In the genomic region with DNA sequence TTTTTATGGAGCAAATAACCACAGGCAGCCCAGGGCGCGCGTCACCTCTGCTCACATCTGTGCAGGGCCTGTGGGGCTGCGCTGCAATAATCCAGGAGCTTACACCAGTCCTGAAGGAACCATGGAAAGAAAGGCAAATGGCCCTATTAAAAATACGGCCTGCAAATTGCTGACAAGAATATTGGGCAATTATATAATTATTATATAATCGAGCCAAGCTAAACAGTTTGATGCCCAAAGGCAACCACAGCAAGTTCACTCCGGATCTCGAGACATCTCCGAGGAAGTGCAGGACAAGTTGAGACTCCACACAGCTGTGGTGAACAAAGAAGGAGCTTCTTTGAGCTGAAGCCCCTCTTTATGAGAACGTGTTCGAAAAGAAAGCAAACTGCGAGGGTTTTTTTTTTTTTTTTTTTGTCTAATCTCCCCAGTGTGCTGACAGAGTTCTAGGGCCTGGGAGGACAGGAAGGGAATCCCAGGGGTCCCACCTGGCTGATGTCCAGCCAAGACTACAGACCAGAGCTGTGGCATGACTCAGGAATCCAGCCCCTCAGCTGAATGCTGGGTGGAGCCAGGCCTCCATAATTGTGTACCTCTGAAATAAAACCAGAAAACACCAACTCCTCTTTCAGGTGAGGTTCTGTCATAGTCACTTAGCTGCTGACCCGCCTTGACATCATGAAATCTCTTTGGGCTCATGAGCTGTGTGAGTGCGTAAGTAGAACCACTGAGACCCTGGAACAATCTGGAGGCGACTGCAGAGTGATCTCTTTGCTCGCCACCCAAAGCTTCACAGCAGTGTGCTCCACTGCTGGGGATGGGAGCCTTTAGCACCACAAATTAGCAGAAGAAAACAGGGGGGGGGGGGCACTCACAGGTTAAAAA, we compare ENCODE assay signal across 9 mouse cellular contexts. TPM values are rescaled to one million over a fixed set of nuclear protein-coding genes. Genes with fewer than 3 reads are reported as not detected.
DNase-seq lines count a peak whose midpoint lies in the region; ATAC-seq and TF ChIP-seq lines count a peak whose summit lies in the region.
"Had no signal": no experiment of that assay in that cellular context is flagged by ENCODE, and none has a peak within 500 bp of the region (broad histone marks: within the 10 kb centered on the region; RNA-seq: fewer than 3 reads in every experiment).

No protein-coding gene starts in this region.

- no peak overlapping the region for H3K4me3 ChIP-seq in liver, embryonic 11.5 days (ENCODE audit: low read depth, low read length)
- no peak overlapping the region for H3K4me3 ChIP-seq in liver, postnatal 0 days (ENCODE audit: low read depth, low read length)
- no peak overlapping the region for H3K4me3 ChIP-seq in embryonic facial prominence, embryonic 15.5 days (replicated peaks)
- no peak overlapping the region for H3K4me3 ChIP-seq in hindbrain, postnatal 0 days (ENCODE audit: low read length)
- no peak overlapping the region for H3K4me3 ChIP-seq in myocyte
- H3K4me3 ChIP-seq: megakaryocyte, embryonic 14.5 days had no signal

- H3ac ChIP-seq in myocyte (ENCODE audit: control insufficient read depth, insufficient read length) = no peak overlapping the region

- peak overlapping the region; percentile 34; the same call in 1 of the 2 replicates for H3K27ac ChIP-seq in liver, embryonic 11.5 days (ENCODE audit: low read depth, low read length)
- no peak overlapping the region for H3K27ac ChIP-seq in liver, postnatal 0 days (ENCODE audit: low read depth)
- H3K27ac ChIP-seq in embryonic facial prominence, embryonic 15.5 days (replicated peaks) = peak overlapping the region; percentile 75
- H3K27ac ChIP-seq in hindbrain, postnatal 0 days = peak overlapping the region; percentile 0; the same call in 1 of the 2 replicates

- peaks cover 70% of the 10 kb centered on the region for H3K4me1 ChIP-seq in liver, embryonic 11.5 days (replicated peaks; ENCODE audit: control insufficient read depth, insufficient read depth, low read length)
- H3K4me1 ChIP-seq in liver, postnatal 0 days (ENCODE audit: insufficient read depth) = peaks cover 14% of the 10 kb centered on the region
- H3K4me1 ChIP-seq in embryonic facial prominence, embryonic 15.5 days = peaks cover 43% of the 10 kb centered on the region
- no peaks in the 10 kb centered on the region; the same call in 1 of the 2 replicates for H3K4me1 ChIP-seq in hindbrain, postnatal 0 days (ENCODE audit: insufficient read depth, low read length)

- no peaks in the 10 kb centered on the region for H3K27me3 ChIP-seq in liver, embryonic 11.5 days (replicated peaks; ENCODE audit: control insufficient read depth, insufficient read depth, low read length)
- no peaks in the 10 kb centered on the region for H3K27me3 ChIP-seq in liver, postnatal 0 days (ENCODE audit: insufficient read depth, low read length)
- H3K27me3 ChIP-seq in embryonic facial prominence, embryonic 15.5 days = no peaks in the 10 kb centered on the region
- peaks cover 5% of the 10 kb centered on the region for H3K27me3 ChIP-seq in hindbrain, postnatal 0 days (ENCODE audit: insufficient read depth, low read length)
- peaks cover 7% of the 10 kb centered on the region for H3K27me3 ChIP-seq in myocyte (ENCODE audit: control insufficient read depth, insufficient read depth, insufficient read length)

- TF ChIP-seq EP300 in liver, postnatal 0 days (IDR thresholded peaks at IDR 0.05; ENCODE audit: low read depth) = no peak

- ATAC-seq in liver, embryonic 11.5 days (replicated peaks; ENCODE audit: low FRiP score) = no peak
- ATAC-seq in liver, postnatal 0 days = no peak
- ATAC-seq in embryonic facial prominence, embryonic 15.5 days (ENCODE audit: insufficient number of reproducible peaks, low FRiP score, low TSS enrichment, low read depth) = no peak
- ATAC-seq in hindbrain, postnatal 0 days = peak; percentile 38; the same call in 1 of the 2 replicates

- no peak overlapping the region for H3K9ac ChIP-seq in liver, embryonic 11.5 days (ENCODE audit: low read depth, low read length)
- H3K9ac ChIP-seq in liver, postnatal 0 days (replicated peaks) = no peak overlapping the region
- H3K9ac ChIP-seq in embryonic facial prominence, embryonic 15.5 days = no peak overlapping the region
- H3K9ac ChIP-seq in hindbrain, postnatal 0 days (replicated peaks; ENCODE audit: low read length) = no peak overlapping the region

- 66% methylated on average over 16 of the region's 16 CpGs for WGBS in liver, embryonic 11.5 days
- WGBS in liver, postnatal 0 days (ENCODE audit: insufficient replicate concordance) = 73% methylated on average over 16 of the region's 16 CpGs
- 28% methylated on average over 16 of the region's 16 CpGs for WGBS in embryonic facial prominence, embryonic 15.5 days
- 49% methylated on average over 16 of the region's 16 CpGs for WGBS in hindbrain, postnatal 0 days

- no peaks in the 10 kb centered on the region for H3K79me2 ChIP-seq in myocyte (ENCODE audit: control insufficient read depth, insufficient read depth)

- TF ChIP-seq POLR2A in myocyte (IDR thresholded peaks at IDR 0.05; ENCODE audit: insufficient read length, low read depth) = no peak

- no peaks in the 10 kb centered on the region for H3K9me3 ChIP-seq in liver, embryonic 11.5 days (ENCODE audit: control insufficient read depth, low read length)
- H3K9me3 ChIP-seq in liver, postnatal 0 days (ENCODE audit: low read length) = no peaks in the 10 kb centered on the region
- H3K9me3 ChIP-seq in embryonic facial prominence, embryonic 15.5 days (replicated peaks) = no peaks in the 10 kb centered on the region
- no peaks in the 10 kb centered on the region for H3K9me3 ChIP-seq in hindbrain, postnatal 0 days (ENCODE audit: low read length)
- H3K9me3 ChIP-seq: megakaryocyte, embryonic 14.5 days had no signal

- H3K36me3 ChIP-seq in liver, embryonic 11.5 days (ENCODE audit: control insufficient read depth, insufficient read depth, low read length) = 0 out of 2 replicates have a peak, but pooled peaks cover 2% of the 10 kb centered on the region
- no peaks in the 10 kb centered on the region for H3K36me3 ChIP-seq in liver, postnatal 0 days (replicated peaks; ENCODE audit: insufficient read depth, low read length)
- peaks cover 13% of the 10 kb centered on the region for H3K36me3 ChIP-seq in embryonic facial prominence, embryonic 15.5 days
- no peaks in the 10 kb centered on the region for H3K36me3 ChIP-seq in hindbrain, postnatal 0 days (ENCODE audit: insufficient read depth, low read length)
- no peaks in the 10 kb centered on the region for H3K36me3 ChIP-seq in myocyte (ENCODE audit: control insufficient read depth, insufficient read depth)

- no peak for DNase-seq in liver, embryonic 11.5 days (ENCODE audit: low spot score)
- DNase-seq in liver, postnatal 0 days = no peak
- no peak for DNase-seq in hindbrain, postnatal 0 days (ENCODE audit: low spot score)
- DNase-seq in right cerebral cortex, postnatal 25 days = no peak
- DNase-seq in thymus, adult 18-20 months = no peak
- no peak for DNase-seq in cerebellum, postnatal 4 days (ENCODE audit: low spot score in 2 of 2)

- no peak for TF ChIP-seq CTCF in liver, postnatal 0 days (IDR thresholded peaks at IDR 0.05; ENCODE audit: low read depth)
- no peak for TF ChIP-seq CTCF in hindbrain, postnatal 0 days (IDR thresholded peaks at IDR 0.05; ENCODE audit: low read depth)

- no peak overlapping the region for H3K4me2 ChIP-seq in liver, embryonic 11.5 days
- H3K4me2 ChIP-seq in liver, postnatal 0 days (ENCODE audit: low read depth, low read length) = no peak overlapping the region
- H3K4me2 ChIP-seq in embryonic facial prominence, embryonic 15.5 days (replicated peaks) = peak overlapping the region; percentile 30
- no peak overlapping the region for H3K4me2 ChIP-seq in hindbrain, postnatal 0 days (ENCODE audit: low read depth, low read length)
- peak overlapping the region; percentile 13 for H3K4me2 ChIP-seq in myocyte (ENCODE audit: low read depth)

TF ChIP-seq in myocyte, 11 proteins besides CTCF, POLR2A, EP300 and RAD21:
- TF ChIP-seq MYOG (IDR thresholded peaks at IDR 0.05; ENCODE audit: control insufficient read depth in 1 of 3, insufficient read depth in 1 of 3, insufficient read length in 2 of 3, low read depth in 2 of 3) = no peak
- no peak for TF ChIP-seq TCF12 (IDR thresholded peaks at IDR 0.05; ENCODE audit: insufficient read depth, poor library complexity, severe bottlenecking)
- no peak for TF ChIP-seq MYOD1 (IDR thresholded peaks at IDR 0.05; ENCODE audit: control insufficient read depth in 1 of 3, insufficient read length in 2 of 3, low read depth in 2 of 3)
- no peak for TF ChIP-seq SRF (IDR thresholded peaks at IDR 0.05; ENCODE audit: control insufficient read depth, insufficient read length, low read depth)
- no peak for TF ChIP-seq MAX (IDR thresholded peaks at IDR 0.05; ENCODE audit: low read depth)
- TF ChIP-seq POLR2AphosphoS2 (IDR thresholded peaks at IDR 0.05; ENCODE audit: insufficient read length, low read depth) = no peak
- no peak for TF ChIP-seq E2F4 (IDR thresholded peaks at IDR 0.05; ENCODE audit: insufficient read depth)

RNA-seq across cellular contexts. Expression of gene Tgfbr3, which starts 21.1 kb away (rescaled TPM):
- polyA plus RNA-seq in liver, embryonic 11.5 days (2014; fragmentation: Nextera tagmentation; extraction: Ambion mirVana) = 38.2 and 39.7 TPM in 2 replicates
- polyA plus RNA-seq in liver, postnatal 0 days (2015; fragmentation: Nextera tagmentation; extraction: Ambion mirVana) = 3.8 and 4.4 TPM in 2 replicates
- 37.3 and 38.7 TPM in 2 replicates for polyA plus RNA-seq in embryonic facial prominence, embryonic 15.5 days (2015; fragmentation: Nextera tagmentation; extraction: Ambion mirVana)
- total RNA-seq in hindbrain, postnatal 0 days (2014; rRNA removed) = 21.7 and 21.8 TPM in 2 replicates
- polyA plus RNA-seq in hindbrain, postnatal 0 days (2015; fragmentation: Nextera tagmentation; extraction: Ambion mirVana) = 4.6 and 4.8 TPM in 2 replicates
- polyA plus RNA-seq in myocyte (2012; fragmentation: generic; extraction: Trizol) = 0.71 TPM

Comparison
In these comparisons a context has a peak if more than half of its experiments do, and no peak if none do; other contexts are left out.
1. H3K4me2 ChIP-seq: peak in embryonic facial prominence, embryonic 15.5 days (single experiment) and myocyte (single experiment); none in liver, embryonic 11.5 days (single experiment), liver, postnatal 0 days (single experiment) and hindbrain, postnatal 0 days (single experiment).